Mouse (Mus musculus) cortical plate, adult 2 months (tissue): ENCODE measurements around the gene Numa1. TPM values are rescaled to one million over a fixed set of nuclear protein-coding genes. Genes with fewer than 3 reads are reported as not detected.

Experiments
- H3K27ac ChIP-seq: fragments of 200-500 bp; 2 replicates; pipeline ENCODE4 v1.5.1; 2012; ENCODE audit warnings: low read length, control low read depth, inconsistent platforms; ENCODE audit not compliant: insufficient read depth
- H3K4me1 ChIP-seq: fragments of 200-500 bp; 2 replicates; pipeline ENCODE4 v1.6.1; 2011; ENCODE audit warnings: low read length; ENCODE audit not compliant: control insufficient read depth, insufficient read depth
- H3K4me3 ChIP-seq: fragments of 200-500 bp; 2 replicates; pipeline ENCODE4 v1.5.1; 2011; ENCODE audit warnings: mild to moderate bottlenecking, low read length, control low read depth; ENCODE audit not compliant: insufficient read depth
- CTCF ChIP-seq: fragments of 200-500 bp; IDR thresholded peaks from 2 replicates; pipeline ENCODE4 v1.5.1; 2011; ENCODE audit warnings: mild to moderate bottlenecking, control low read depth, low read length; ENCODE audit not compliant: insufficient read depth; ENCODE audit errors: extremely low read depth
- POLR2A ChIP-seq: fragments of 200-500 bp; IDR thresholded peaks from 2 replicates; pipeline ENCODE4 v1.6.1; 2011; ENCODE audit warnings: mild to moderate bottlenecking, low read length, control low read depth; ENCODE audit not compliant: insufficient read depth; ENCODE audit errors: extremely low read depth
- polyA plus RNA-seq: library from polyadenylated mRNA; depleted of rRNA; stranded (reverse); fragments of >200 nt; gene quantifications from 2 replicates; pipeline ENCODE4 v1.2.3, GENCODE M21; 2012

Numa1 gene
- polyA plus RNA-seq, 1 experiment: 51.6 TPM

GRCm38 (mm10) chr7:101955862-101956261, 22.0 kb downstream of the Numa1 start:
- no peak overlapping the region for H3K27ac ChIP-seq

GRCm38 (mm10) chr7:101956481-101956880, 22.6 kb downstream of the Numa1 start:
- H3K4me1 ChIP-seq: peaks cover 8% of the 10 kb centered on the region; the same call in 1 of the 2 replicates
- H3K27ac ChIP-seq: no peak overlapping the region
- TF ChIP-seq POLR2A: no peak
- no peak for TF ChIP-seq CTCF
- H3K4me3 ChIP-seq: no peak overlapping the region

More at GRCm38 (mm10) chr7:101955862-101956261, 22.0 kb downstream of the Numa1 start:
- TF ChIP-seq POLR2A (no peak), CTCF (no peak)
- Histone ChIP-seq H3K4me1 (peaks cover 8% of the 10 kb centered on the region; the same call in 1 of the 2 replicates), H3K4me3 (no peak overlapping the region)

GRCm38 (mm10) chr7:101956911-101957310, 23.0 kb downstream of the Numa1 start:
- H3K4me3 ChIP-seq: no peak overlapping the region
- no peak for TF ChIP-seq POLR2A
- TF ChIP-seq CTCF: no peak
- H3K27ac ChIP-seq: no peak overlapping the region
- peaks cover 8% of the 10 kb centered on the region; the same call in 1 of the 2 replicates for H3K4me1 ChIP-seq

- Histone ChIP-seq H3K27ac (no peak overlapping the region), H3K4me1 (no peaks in the 10 kb centered on the region), H3K4me3 (no peak overlapping the region)
- TF ChIP-seq POLR2A: no peak
- TF ChIP-seq CTCF: no peak
These were observed 28.9 kb downstream of the Numa1 start for GRCm38 (mm10) chr7:101962829-101963228.

- H3K4me3 ChIP-seq: no peak overlapping the region
- TF ChIP-seq CTCF (no peak), POLR2A (no peak)
- H3K27ac ChIP-seq: no peak overlapping the region
- H3K4me1 ChIP-seq: no peaks in the 10 kb centered on the region
These were observed 29.7 kb downstream of the Numa1 start for GRCm38 (mm10) chr7:101963621-101964020.

- no peaks in the 10 kb centered on the region for H3K4me1 ChIP-seq
- no peak overlapping the region for H3K4me3 ChIP-seq
- TF ChIP-seq CTCF (no peak), POLR2A (no peak)
- no peak overlapping the region for H3K27ac ChIP-seq
These were observed 30.6 kb downstream of the Numa1 start for GRCm38 (mm10) chr7:101964551-101964950.

GRCm38 (mm10) chr7:101965606-101966005, 31.7 kb downstream of the Numa1 start:
- Histone ChIP-seq H3K4me3 (no peak overlapping the region), H3K4me1 (no peaks in the 10 kb centered on the region), H3K27ac (no peak overlapping the region)
- no peak for TF ChIP-seq POLR2A
- TF ChIP-seq CTCF: no peak

GRCm38 (mm10) chr7:101967256-101967655, 33.3 kb downstream of the Numa1 start:
- Histone ChIP-seq H3K27ac (no peak overlapping the region), H3K4me3 (no peak overlapping the region), H3K4me1 (no peaks in the 10 kb centered on the region)
- TF ChIP-seq CTCF (no peak), POLR2A (no peak)

- H3K4me3 ChIP-seq: no peak overlapping the region
These were observed 34.8 kb downstream of the Numa1 start for GRCm38 (mm10) chr7:101968751-101969150.

GRCm38 (mm10) chr7:101969694-101970428, 36.0 kb downstream of the Numa1 start:
- Histone ChIP-seq H3K4me1 (peaks cover 2% of the 10 kb centered on the region; the same call in 1 of the 2 replicates), H3K27ac (peak overlapping the region; percentile 92), H3K4me3 (peak overlapping the region; percentile 74)
- TF ChIP-seq CTCF (no peak), POLR2A (no peak)

More at GRCm38 (mm10) chr7:101968751-101969150, 34.8 kb downstream of the Numa1 start:
- no peak overlapping the region for H3K27ac ChIP-seq
- no peak for TF ChIP-seq POLR2A
- no peak for TF ChIP-seq CTCF
- no peaks in the 10 kb centered on the region for H3K4me1 ChIP-seq
